Mouse (Mus musculus) cortical plate, adult 2 months (tissue): Measurements from ENCODE around the gene Trir.

Experiments
- CTCF ChIP-seq: fragments of 200-500 bp; IDR thresholded peaks from 2 replicates; pipeline ENCODE4 v1.5.1; 2011; ENCODE audit warnings: mild to moderate bottlenecking, control low read depth, low read length; ENCODE audit not compliant: insufficient read depth; ENCODE audit errors: extremely low read depth
- POLR2A ChIP-seq: fragments of 200-500 bp; IDR thresholded peaks from 2 replicates; pipeline ENCODE4 v1.6.1; 2011; ENCODE audit warnings: mild to moderate bottlenecking, low read length, control low read depth; ENCODE audit not compliant: insufficient read depth; ENCODE audit errors: extremely low read depth

- TF ChIP-seq POLR2A, result no peak
- TF ChIP-seq CTCF, result no peak
Observed at GRCm38 (mm10) chr8:84980622-84981358, 45.8 kb upstream of the Trir start.
